Mouse (Mus musculus): ENCODE results near the gene Rnf152. TPM values are rescaled to one million over a fixed set of nuclear protein-coding genes. Genes with fewer than 3 reads are reported as not detected.

Gene Rnf152
- total RNA-seq, 4 experiments from 2014 or later: 0.19 to 0.56 (median 0.34) TPM

DNA sequence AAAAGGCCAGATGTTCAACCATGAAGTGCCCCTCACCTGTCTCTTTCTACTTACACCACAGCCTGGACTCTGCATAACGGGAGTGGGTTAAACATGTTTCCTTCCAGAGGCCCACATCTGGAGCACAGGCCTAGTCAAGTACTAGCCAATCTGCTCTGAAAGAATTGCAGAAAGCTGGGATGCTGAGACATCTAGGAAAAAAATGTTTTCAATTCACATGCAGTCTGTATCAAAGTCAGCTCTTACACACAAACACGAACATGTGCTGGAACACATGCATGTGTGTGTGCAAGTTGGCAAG is 44.0 kb downstream of the Rnf152 start:
- DNase-seq (ENCODE audit: low spot score in 2 of 2): no peak

DNA sequence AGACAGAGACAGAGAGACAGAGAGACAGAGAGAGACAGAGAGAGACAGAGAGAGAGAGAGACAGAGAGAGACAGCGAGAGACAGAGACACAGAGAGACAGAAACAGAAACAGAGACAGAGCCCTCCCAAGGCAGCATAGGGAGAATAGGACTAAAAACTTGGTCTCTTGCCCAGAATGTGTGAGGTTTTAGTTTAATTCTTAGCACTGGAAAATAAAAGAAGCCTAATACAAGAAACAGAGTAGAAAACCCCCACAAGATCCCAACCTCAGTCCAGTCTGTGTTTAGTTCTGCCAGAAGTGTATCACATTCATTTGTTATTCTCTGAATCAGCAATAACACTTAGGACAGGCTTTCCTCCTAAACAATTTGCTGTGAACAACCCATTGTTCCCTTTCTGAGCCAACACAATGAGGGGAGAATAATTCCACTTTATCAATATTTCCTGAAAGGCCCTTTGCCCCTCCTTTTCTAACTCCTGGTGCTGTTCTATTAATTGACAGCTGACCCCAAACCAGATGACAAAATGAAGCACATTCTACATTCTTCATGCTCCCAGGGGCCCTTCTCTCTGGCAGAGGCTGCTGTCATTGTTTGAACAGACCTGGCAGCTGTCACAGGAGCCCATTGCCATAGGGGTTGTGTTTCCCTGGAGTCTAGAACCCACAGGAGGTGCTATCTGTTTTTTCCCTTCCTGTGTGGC is 44.5 kb downstream of the Rnf152 start:
- peak in 1 of 2 experiments; percentile 4 for DNase-seq (ENCODE audit: low spot score in 2 of 2)

GRCm38 (mm10) chr1:105302164-105302563 is 54.3 kb downstream of the Rnf152 start:
- no peak for DNase-seq (ENCODE audit: low spot score in 2 of 2)

DNA sequence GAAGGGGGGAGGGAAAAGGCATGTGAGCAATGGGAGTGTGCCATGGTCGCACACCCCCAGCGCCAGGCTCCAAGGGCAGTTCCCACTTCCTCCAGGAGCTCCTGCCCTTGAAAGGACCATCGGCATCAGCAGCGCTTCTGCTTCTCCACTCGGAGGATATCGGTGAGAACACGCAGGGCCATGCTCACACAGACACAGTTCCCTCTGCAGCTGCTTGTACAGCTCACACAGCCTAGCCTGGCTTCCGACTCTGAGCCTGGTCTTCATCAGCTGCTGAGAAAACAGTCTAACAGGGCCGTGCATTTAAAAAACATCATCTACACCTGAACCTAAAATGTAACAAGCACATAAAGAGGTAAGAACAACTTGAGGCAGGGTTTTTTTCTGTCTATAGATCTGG is 54.7 kb downstream of the Rnf152 start:
- no peak for DNase-seq (ENCODE audit: low spot score in 2 of 2)

DNA sequence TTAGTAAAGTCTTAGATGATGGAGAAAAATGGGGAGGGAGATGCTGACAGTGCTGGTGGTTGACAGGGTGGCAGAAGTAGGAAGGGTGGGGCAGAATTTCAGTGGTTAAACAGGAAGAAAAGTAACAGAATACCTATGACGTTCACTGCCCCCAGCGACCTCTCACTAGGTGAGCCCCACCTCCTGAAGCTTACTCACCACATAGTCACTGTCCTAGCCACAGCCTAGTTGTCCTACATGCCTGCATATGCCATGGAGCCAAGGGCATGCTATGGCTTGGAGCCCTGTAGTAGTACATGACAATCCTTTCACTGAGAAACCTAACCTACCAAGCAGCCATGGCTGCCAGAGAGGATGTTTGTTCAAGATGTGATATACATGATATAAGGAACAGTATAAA is 64.7 kb downstream of the Rnf152 start:
- no peak for DNase-seq (ENCODE audit: low spot score in 2 of 2)

DNA sequence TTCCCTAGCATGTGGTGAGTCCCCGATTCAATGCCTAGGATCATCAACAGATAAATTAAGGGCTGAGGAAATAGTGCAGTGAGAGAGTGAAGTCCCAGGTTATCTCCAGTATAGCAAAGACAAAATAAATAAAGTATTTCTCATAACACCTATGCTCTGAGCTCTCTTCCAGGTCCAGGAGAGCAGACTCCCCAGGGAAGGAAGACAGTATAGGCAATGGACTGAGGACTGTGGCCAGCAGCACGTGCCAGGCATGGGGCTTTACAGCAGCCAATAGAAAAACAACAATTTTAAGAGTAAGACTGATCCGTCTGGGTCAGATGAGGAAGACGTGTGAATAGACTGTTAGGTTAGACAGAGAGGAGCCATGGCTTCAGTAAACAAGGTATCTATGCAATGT is 69.0 kb downstream of the Rnf152 start:
- no peak for DNase-seq (ENCODE audit: low spot score in 2 of 2)

GRCm38 (mm10) chr1:105286906-105287305 is 69.6 kb downstream of the Rnf152 start:
- DNase-seq (ENCODE audit: low spot score in 2 of 2): no peak

- DNase-seq (ENCODE audit: low spot score in 2 of 2): no peak
Measured at GRCm38 (mm10) chr1:105285001-105285400, 71.5 kb downstream of the Rnf152 start.

- DNase-seq (ENCODE audit: low spot score in 2 of 2): no peak
Measured at GRCm38 (mm10) chr1:105284116-105284515, 72.4 kb downstream of the Rnf152 start.

DNA sequence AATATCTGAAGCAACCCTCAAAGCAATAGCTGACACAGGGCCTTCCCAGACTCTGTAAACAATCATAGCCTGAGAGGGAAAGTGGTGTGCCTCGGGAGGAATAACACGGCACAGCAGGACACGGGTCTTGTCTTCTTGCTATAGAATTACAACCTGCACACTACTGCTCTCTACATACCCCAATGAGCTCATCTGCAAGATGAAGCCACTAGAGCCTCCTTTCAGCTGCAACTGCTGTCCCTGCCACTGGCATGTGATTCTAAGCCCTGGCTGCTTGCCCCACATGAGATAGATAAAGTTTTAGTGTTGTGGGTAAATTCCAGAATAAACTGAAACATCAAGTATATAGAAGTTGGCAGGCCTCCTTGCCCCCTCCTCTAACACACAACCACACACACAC is 75.2 kb downstream of the Rnf152 start:
- no peak for DNase-seq (ENCODE audit: low spot score in 2 of 2)

DNA sequence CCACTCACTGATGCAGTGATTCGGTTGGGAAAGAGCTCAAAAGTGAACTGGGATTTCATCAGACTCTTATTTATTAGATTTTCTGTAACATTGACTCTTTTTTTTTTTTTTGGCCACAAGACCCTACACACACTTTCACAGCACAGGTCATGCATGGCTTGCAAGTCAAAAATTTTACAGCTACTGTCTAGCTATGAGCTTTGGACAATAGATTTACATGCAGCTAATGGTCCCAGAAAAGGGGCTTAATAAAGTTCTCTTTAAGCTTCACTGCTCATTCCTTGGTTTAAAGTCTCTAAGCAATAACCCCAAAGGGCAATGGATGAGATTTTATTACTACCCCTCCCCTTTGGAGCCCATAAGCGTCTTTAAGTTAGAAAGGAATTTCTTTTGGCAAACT is 76.3 kb downstream of the Rnf152 start:
- DNase-seq (ENCODE audit: low spot score in 2 of 2): no peak

GRCm38 (mm10) chr1:105274500-105275194 is 81.9 kb downstream of the Rnf152 start:
- no peak for DNase-seq (ENCODE audit: low spot score in 2 of 2)

DNA sequence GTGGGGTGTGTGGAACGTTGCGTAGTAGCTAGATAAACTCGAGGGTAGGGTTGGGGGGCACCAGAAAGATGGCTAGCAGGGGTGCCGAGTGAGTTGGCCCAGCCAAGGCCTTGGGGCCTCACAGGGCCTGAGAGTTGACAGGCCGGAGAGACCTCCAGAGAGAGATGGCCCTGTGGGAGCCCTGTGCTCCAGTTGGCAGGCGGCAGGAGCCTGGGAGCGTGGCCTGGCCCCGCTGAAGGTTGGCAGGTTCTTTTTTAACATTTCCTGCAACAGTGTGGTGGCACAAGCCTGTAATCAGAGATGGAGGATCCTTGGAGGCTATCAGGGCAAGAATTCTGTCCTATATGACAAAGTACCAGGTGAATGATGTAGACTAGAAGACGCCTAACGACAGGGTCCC is 85.4 kb downstream of the Rnf152 start:
- DNase-seq (ENCODE audit: low spot score in 2 of 2): no peak

- DNase-seq (ENCODE audit: low spot score in 2 of 2): no peak
Measured at GRCm38 (mm10) chr1:105263283-105264033, 93.1 kb downstream of the Rnf152 start.

GRCm38 (mm10) chr1:105260200-105260599 is 96.3 kb downstream of the Rnf152 start:
- DNase-seq (ENCODE audit: low spot score in 2 of 2): no peak

DNA sequence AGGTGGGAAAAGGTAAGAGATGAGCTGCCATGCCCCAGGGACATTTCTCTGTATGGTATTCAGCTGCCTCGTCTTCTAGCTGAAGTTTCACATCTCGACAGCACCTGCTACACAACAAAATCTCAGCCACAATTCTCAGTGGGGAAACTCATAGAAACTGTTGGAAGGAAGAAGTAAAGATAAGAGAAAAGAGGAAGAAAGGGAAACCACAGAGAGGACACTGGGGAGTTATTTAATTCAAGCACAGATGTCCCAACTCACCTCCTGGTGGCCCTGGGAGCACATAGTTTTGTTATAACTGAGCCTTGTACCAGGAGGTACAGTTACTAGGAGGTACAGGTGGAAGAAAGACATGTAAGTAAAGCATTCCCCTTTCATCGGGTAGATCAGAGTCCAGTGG is 99.3 kb downstream of the Rnf152 start:
- no peak for DNase-seq (ENCODE audit: low spot score in 2 of 2)

- DNase-seq (ENCODE audit: low spot score in 2 of 2): no peak
Measured at GRCm38 (mm10) chr1:105249190-105249589, 107.3 kb downstream of the Rnf152 start.

DNA sequence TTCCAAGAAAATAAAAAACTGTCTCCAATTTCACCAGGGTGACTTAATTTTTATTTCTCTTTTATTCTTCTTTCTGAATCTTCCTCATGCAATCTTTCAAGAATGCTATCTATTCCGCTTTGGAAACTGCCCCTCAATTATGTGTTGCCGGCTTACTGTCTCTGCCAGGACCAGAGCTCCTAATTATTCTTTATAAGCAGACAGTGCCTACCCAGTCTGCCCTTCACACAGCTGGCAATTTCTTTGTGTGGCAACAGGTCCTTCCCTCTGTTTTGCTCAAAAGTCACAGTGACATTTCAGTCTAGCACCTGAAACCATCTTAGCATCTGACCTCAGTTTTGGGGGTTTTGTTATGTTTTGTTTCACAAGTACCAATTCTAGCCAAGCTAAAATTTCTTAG is 109.9 kb downstream of the Rnf152 start:
- no peak for DNase-seq (ENCODE audit: low spot score in 2 of 2)

DNA sequence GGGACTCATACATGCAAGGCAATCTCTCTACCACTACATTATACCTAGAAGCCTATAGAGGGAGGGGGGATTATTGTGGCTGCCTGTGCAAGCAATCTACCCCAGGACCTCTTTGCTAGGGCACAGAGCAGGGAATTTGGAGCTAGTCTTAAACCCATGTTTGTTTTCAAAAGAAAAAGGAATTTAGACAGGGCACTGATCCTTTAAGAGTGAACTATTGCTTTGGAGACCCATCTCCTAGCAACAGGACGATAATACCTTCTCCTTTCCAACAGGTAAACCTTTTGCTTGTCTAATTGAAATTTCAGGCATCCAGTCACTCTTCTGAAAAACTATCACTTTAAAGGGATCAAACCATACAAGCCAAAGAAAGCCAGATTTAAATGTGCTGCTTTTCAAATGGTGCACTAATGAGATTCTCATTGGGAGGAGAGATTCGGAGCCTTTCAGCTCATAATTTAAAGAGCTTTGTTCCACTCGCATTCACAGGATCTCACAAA is 110.4 kb downstream of the Rnf152 start:
- DNase-seq (ENCODE audit: low spot score in 2 of 2): no peak

- no peak for DNase-seq (ENCODE audit: low spot score in 2 of 2)
Measured at GRCm38 (mm10) chr1:105243359-105244142, 113.0 kb downstream of the Rnf152 start.

DNA sequence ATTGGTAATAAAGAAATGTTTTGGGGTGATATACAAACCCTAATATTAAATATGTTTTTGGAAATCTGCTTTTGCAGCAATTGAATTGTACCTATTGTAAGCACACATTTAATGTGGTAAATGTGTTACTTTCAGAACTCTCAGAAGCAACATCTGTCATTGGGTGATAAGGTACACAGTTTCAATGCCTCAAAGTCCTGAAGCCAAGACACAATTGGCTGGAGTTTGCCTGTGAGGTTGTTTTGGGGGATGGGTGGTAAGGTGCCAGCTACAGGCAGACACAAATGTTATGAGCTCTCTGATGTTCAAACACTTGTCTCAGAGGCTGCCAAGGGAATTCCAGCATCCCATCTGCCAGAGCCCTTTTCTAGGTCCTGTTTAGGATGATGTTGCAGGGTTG is 116.3 kb downstream of the Rnf152 start:
- DNase-seq (ENCODE audit: low spot score in 2 of 2): no peak

Data from gastrocnemius, adult 8-10 months (tissue).